Mouse (Mus musculus) erythroblast, embryonic 14.5 days (primary cell): ENCODE measurements around the gene Rpl27.

ENCODE experiments used
- GATA1 ChIP-seq: IDR thresholded peaks from 2 replicates; pipeline ENCODE4 v1.6.1; 2012; ENCODE audit warnings: low read length, inconsistent platforms, mixed read lengths
- TAL1 ChIP-seq: IDR thresholded peaks from 3 replicates; pipeline ENCODE4 v1.6.1; 2012; ENCODE audit warnings: low read length, inconsistent platforms, mixed read lengths

DNA sequence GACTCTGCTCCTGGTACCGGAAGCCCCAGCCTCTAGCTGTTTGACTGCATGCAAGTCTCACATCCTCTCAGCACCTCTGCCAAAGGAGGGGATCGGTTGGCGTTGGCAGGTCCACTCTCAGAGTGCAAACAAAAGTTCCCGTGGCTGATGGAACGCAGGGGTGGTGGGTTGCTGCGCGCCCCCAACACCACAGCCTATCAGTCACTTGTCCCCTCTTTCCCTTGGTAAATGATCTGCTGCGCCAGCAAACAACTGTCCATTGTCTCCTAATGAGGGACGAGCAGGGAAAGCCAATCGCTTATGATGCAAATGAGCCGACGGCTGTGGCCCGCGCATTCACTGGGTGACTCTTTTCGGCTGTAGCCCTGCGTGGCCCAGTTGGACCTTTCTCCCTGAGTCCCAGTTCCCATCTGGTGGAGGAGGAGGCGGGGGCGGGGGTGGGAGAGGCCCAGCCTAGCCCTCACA, 37.1 kb downstream of the Rpl27 start:
- TF ChIP-seq GATA1 = no peak
- TF ChIP-seq TAL1 = no peak
